Mouse (Mus musculus): ENCODE data around the gene Lag3. TPM values are rescaled to one million over a fixed set of nuclear protein-coding genes. Genes with fewer than 3 reads are reported as not detected.

Gene Lag3
- 3.0 and 3.6 TPM in 2 replicates for polyA plus RNA-seq (2015; fragmentation: Nextera tagmentation; extraction: Ambion mirVana)

DNA sequence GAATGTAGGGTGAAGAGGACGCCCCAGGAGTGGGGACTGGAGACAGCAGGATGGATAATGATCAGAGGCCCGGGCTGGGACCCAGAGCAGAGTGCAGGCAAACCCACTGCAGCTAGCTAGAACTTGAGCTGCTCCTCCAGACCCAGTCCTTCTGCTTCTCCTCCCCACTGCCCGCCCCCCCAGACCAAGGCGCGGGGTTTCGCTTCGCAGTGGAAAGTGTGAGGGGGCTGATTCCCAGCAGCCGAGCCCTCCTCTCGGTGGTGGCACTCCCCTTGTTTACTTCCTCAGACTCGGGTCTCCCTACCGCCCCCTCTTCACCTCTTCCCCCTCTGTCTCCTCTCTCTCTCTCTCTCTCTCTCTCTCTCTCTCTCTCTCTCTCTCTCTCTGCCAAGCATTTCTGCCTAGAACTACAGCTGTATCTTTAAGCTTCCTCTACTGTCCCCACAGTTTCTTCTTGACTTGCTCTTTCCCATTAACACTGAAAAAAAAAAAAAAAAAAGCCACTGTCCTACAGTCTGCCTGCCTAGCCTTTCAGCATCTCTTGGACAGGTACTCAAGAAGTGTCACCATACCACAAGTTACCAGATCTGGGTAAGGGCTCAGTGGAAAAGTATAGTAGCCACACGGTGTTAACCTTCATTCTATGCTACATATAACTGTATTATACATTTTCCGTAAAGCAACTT is at the start of gene Lag3:
Gene Lag3, minus strand, starts transcription at position 173 of the 686 bp plus-strand sequence.
- no peak for ATAC-seq
- Histone ChIP-seq H3K9me3 (ENCODE audit: control insufficient read depth, low read length) (no peaks in the 10 kb centered on the region), H3K4me3 (ENCODE audit: low read length) (no peak within 1 kb of the TSS), H3K4me1 (ENCODE audit: control insufficient read depth, insufficient read depth, low read depth, low read length) (peaks cover 31% of the 10 kb centered on the region), H3K9ac (ENCODE audit: low read depth, low read length) (no peak within 1 kb of the TSS), H3K27me3 (replicated peaks; ENCODE audit: control insufficient read depth, insufficient read depth, low read length) (no peaks in the 10 kb centered on the region), H3K36me3 (ENCODE audit: control insufficient read depth, insufficient read depth, low read length) (peaks cover 18% of the 10 kb centered on the region), H3K4me2 (ENCODE audit: low read length) (no peak within 1 kb of the TSS; the same call in 1 of the 2 replicates), H3K27ac (ENCODE audit: low read depth, low read length) (no peak within 1 kb of the TSS)
- 23% methylated on average over 8 of the region's 13 CpGs for WGBS

DNA sequence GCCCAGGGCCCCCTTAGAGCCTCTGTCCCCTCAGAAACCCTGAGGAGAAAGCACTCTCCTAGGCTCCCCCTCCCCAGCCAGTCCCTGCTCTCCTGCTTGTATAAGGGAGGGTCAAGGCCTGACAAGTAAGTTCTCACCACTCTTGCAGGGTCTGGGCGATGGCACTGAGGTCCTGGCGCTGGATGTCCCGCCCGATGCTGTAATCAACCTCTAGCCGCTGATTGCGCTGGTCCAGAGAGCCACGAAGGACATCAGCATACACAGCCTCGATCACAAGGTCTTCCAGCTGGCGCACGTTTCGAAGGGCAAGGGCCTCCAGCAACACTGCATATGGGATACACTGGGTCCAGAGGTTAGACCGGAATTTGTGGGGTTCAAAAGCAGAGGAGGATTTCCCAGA is 49.5 kb upstream of the Lag3 start:
- Histone ChIP-seq H3K27ac (ENCODE audit: low read depth, low read length) (no peak overlapping the region), H3K9me3 (ENCODE audit: control insufficient read depth, low read length) (no peaks in the 10 kb centered on the region), H3K4me1 (ENCODE audit: control insufficient read depth, insufficient read depth, low read depth, low read length) (peaks cover 8% of the 10 kb centered on the region), H3K36me3 (ENCODE audit: control insufficient read depth, insufficient read depth, low read length) (peaks cover 25% of the 10 kb centered on the region), H3K4me3 (ENCODE audit: low read length) (no peak overlapping the region), H3K4me2 (ENCODE audit: low read length) (no peak overlapping the region), H3K9ac (ENCODE audit: low read depth, low read length) (no peak overlapping the region; the same call in 1 of the 2 replicates), H3K27me3 (replicated peaks; ENCODE audit: control insufficient read depth, insufficient read depth, low read length) (no peaks in the 10 kb centered on the region)
- 96% methylated on average over 12 of the region's 12 CpGs for WGBS
- no peak for ATAC-seq

GRCm38 (mm10) chr6:124959960-124960359 is 48.5 kb upstream of the Lag3 start:
- no peak overlapping the region for H3K4me3 ChIP-seq (ENCODE audit: low read length)
- peaks cover 8% of the 10 kb centered on the region for H3K4me1 ChIP-seq (ENCODE audit: control insufficient read depth, insufficient read depth, low read depth, low read length)
- ATAC-seq, result no peak
- 92% methylated on average over 13 of the region's 13 CpGs for WGBS
- H3K27ac ChIP-seq (ENCODE audit: low read depth, low read length), result no peak overlapping the region
- H3K27me3 ChIP-seq (replicated peaks; ENCODE audit: control insufficient read depth, insufficient read depth, low read length), result no peaks in the 10 kb centered on the region
- H3K4me2 ChIP-seq (ENCODE audit: low read length), result no peak overlapping the region
- H3K9ac ChIP-seq (ENCODE audit: low read depth, low read length), result no peak overlapping the region
- no peaks in the 10 kb centered on the region for H3K9me3 ChIP-seq (ENCODE audit: control insufficient read depth, low read length)
- peaks cover 25% of the 10 kb centered on the region for H3K36me3 ChIP-seq (ENCODE audit: control insufficient read depth, insufficient read depth, low read length)

DNA sequence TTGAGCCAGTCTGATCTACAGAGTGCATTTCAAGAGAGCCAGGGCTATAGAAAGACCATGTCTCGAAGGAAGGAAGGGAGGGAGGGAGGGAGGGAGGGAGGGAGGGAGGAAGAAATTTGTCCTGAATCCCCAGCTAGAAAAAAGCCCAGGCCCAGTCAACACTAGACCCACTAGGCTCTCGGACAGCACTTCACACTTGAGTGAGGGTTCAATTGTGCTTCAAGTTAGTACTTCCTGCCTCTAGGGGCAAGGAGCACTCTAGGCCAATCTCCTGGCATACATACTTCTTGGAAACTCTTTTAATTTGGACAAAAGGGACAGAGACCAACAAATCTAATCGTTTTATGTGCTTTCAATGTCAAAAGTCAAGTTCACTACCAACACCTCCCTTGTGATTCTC is 46.6 kb upstream of the Lag3 start:
- Histone ChIP-seq H3K27me3 (replicated peaks; ENCODE audit: control insufficient read depth, insufficient read depth, low read length) (no peaks in the 10 kb centered on the region), H3K9ac (ENCODE audit: low read depth, low read length) (no peak overlapping the region), H3K9me3 (ENCODE audit: control insufficient read depth, low read length) (no peaks in the 10 kb centered on the region), H3K36me3 (ENCODE audit: control insufficient read depth, insufficient read depth, low read length) (peaks cover 25% of the 10 kb centered on the region), H3K27ac (ENCODE audit: low read depth, low read length) (no peak overlapping the region), H3K4me3 (ENCODE audit: low read length) (no peak overlapping the region), H3K4me2 (ENCODE audit: low read length) (no peak overlapping the region), H3K4me1 (ENCODE audit: control insufficient read depth, insufficient read depth, low read depth, low read length) (no peaks in the 10 kb centered on the region)
- ATAC-seq, result no peak
- 87% methylated on average over 3 of the region's 3 CpGs for WGBS

- no peak for ATAC-seq
- peaks cover 23% of the 10 kb centered on the region for H3K36me3 ChIP-seq (ENCODE audit: control insufficient read depth, insufficient read depth, low read length)
- no peaks in the 10 kb centered on the region for H3K27me3 ChIP-seq (replicated peaks; ENCODE audit: control insufficient read depth, insufficient read depth, low read length)
- H3K27ac ChIP-seq (ENCODE audit: low read depth, low read length), result no peak overlapping the region
- no peak overlapping the region for H3K9ac ChIP-seq (ENCODE audit: low read depth, low read length)
- 97% methylated on average over 4 of the region's 4 CpGs for WGBS
- H3K9me3 ChIP-seq (ENCODE audit: control insufficient read depth, low read length), result 0 out of 2 replicates have a peak, but pooled peaks cover 3% of the 10 kb centered on the region
- no peak overlapping the region for H3K4me3 ChIP-seq (ENCODE audit: low read length)
- H3K4me1 ChIP-seq (ENCODE audit: control insufficient read depth, insufficient read depth, low read depth, low read length), result no peaks in the 10 kb centered on the region
- no peak overlapping the region for H3K4me2 ChIP-seq (ENCODE audit: low read length)
Measured at GRCm38 (mm10) chr6:124955212-124955611, 43.7 kb upstream of the Lag3 start.

- no peak for ATAC-seq
- Histone ChIP-seq H3K27me3 (replicated peaks; ENCODE audit: control insufficient read depth, insufficient read depth, low read length) (no peaks in the 10 kb centered on the region), H3K4me3 (ENCODE audit: low read length) (no peak overlapping the region), H3K9me3 (ENCODE audit: control insufficient read depth, low read length) (0 out of 2 replicates have a peak, but pooled peaks cover 3% of the 10 kb centered on the region), H3K9ac (ENCODE audit: low read depth, low read length) (no peak overlapping the region), H3K4me2 (ENCODE audit: low read length) (no peak overlapping the region), H3K4me1 (ENCODE audit: control insufficient read depth, insufficient read depth, low read depth, low read length) (no peaks in the 10 kb centered on the region), H3K36me3 (ENCODE audit: control insufficient read depth, insufficient read depth, low read length) (peaks cover 14% of the 10 kb centered on the region), H3K27ac (ENCODE audit: low read depth, low read length) (no peak overlapping the region)
- 90% methylated on average over 2 of the region's 2 CpGs for WGBS
Measured at GRCm38 (mm10) chr6:124953991-124954715, 42.6 kb upstream of the Lag3 start.

- Histone ChIP-seq H3K9me3 (ENCODE audit: control insufficient read depth, low read length) (no peaks in the 10 kb centered on the region), H3K9ac (ENCODE audit: low read depth, low read length) (no peak overlapping the region), H3K4me1 (ENCODE audit: control insufficient read depth, insufficient read depth, low read depth, low read length) (no peaks in the 10 kb centered on the region), H3K27me3 (replicated peaks; ENCODE audit: control insufficient read depth, insufficient read depth, low read length) (no peaks in the 10 kb centered on the region), H3K27ac (ENCODE audit: low read depth, low read length) (no peak overlapping the region), H3K36me3 (ENCODE audit: control insufficient read depth, insufficient read depth, low read length) (peaks cover under 1% of the 10 kb centered on the region; the same call in 1 of the 2 replicates), H3K4me2 (ENCODE audit: low read length) (no peak overlapping the region), H3K4me3 (ENCODE audit: low read length) (no peak overlapping the region)
- WGBS, result 89% methylated on average over 3 of the region's 3 CpGs
- ATAC-seq, result no peak
Measured at GRCm38 (mm10) chr6:124943526-124943925, 32.0 kb upstream of the Lag3 start.

DNA sequence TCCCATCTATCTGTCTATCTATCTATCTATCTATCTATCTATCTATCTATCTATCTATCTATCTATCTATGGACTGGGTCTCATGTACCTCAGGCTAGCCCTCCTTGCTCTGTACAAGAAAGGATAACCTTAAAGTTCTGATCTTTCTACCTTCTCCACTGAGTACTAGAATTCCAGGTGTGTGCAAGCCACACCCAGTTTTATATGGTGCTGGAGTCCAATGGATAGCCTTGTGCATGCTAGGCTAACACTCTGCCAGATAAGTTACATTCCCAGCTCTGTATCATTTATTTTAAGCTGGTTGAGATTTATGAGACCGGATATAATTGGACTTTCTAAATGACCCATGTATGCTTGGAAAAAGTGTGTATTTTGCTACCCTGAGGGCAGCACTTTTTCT is 30.2 kb upstream of the Lag3 start:
- Histone ChIP-seq H3K4me1 (ENCODE audit: control insufficient read depth, insufficient read depth, low read depth, low read length) (no peaks in the 10 kb centered on the region), H3K36me3 (ENCODE audit: control insufficient read depth, insufficient read depth, low read length) (peaks cover 2% of the 10 kb centered on the region; the same call in 1 of the 2 replicates), H3K4me2 (ENCODE audit: low read length) (no peak overlapping the region), H3K27me3 (replicated peaks; ENCODE audit: control insufficient read depth, insufficient read depth, low read length) (no peaks in the 10 kb centered on the region), H3K9ac (ENCODE audit: low read depth, low read length) (no peak overlapping the region), H3K4me3 (ENCODE audit: low read length) (no peak overlapping the region), H3K27ac (ENCODE audit: low read depth, low read length) (no peak overlapping the region), H3K9me3 (ENCODE audit: control insufficient read depth, low read length) (no peaks in the 10 kb centered on the region)
- ATAC-seq, result no peak
- WGBS, result 95% methylated on average over 1 of the region's 1 CpGs

GRCm38 (mm10) chr6:124938554-124938953 is 27.0 kb upstream of the Lag3 start:
- peaks cover 26% of the 10 kb centered on the region for H3K36me3 ChIP-seq (ENCODE audit: control insufficient read depth, insufficient read depth, low read length)

More at GRCm38 (mm10) chr6:124938554-124938953, 27.0 kb upstream of the Lag3 start:
- Histone ChIP-seq H3K27me3 (replicated peaks; ENCODE audit: control insufficient read depth, insufficient read depth, low read length) (no peaks in the 10 kb centered on the region), H3K4me1 (ENCODE audit: control insufficient read depth, insufficient read depth, low read depth, low read length) (peaks cover 3% of the 10 kb centered on the region; the same call in 1 of the 2 replicates), H3K27ac (ENCODE audit: low read depth, low read length) (no peak overlapping the region), H3K4me2 (ENCODE audit: low read length) (no peak overlapping the region), H3K4me3 (ENCODE audit: low read length) (no peak overlapping the region), H3K9ac (ENCODE audit: low read depth, low read length) (no peak overlapping the region), H3K9me3 (ENCODE audit: control insufficient read depth, low read length) (no peaks in the 10 kb centered on the region)
- no peak for ATAC-seq
- 98% methylated on average over 7 of the region's 7 CpGs for WGBS
